Mouse (Mus musculus): ENCODE measurements around the gene Gm10959.

The Gm10959 gene

GRCm38 (mm10) chr3:122894772-122895171 is 24.4 kb downstream of the Gm10959 start, which contains the start of gene Fabp2:
Gene Fabp2, plus strand, starts transcription at chr3:122895072.
- in situ Hi-C loops (cut with MboI, MseI): no loop called here

- in situ Hi-C loops (cut with MboI, MseI): no loop called here
Measured at GRCm38 (mm10) chr3:122888371-122888819, 30.8 kb downstream of the Gm10959 start.

- in situ Hi-C loops (cut with MboI, MseI): no loop called here
Measured at GRCm38 (mm10) chr3:122887505-122888301, 31.5 kb downstream of the Gm10959 start.

GRCm38 (mm10) chr3:122878705-122879315 is 40.4 kb downstream of the Gm10959 start:
- in situ Hi-C loops (cut with MboI, MseI): no loop called here

- in situ Hi-C loops (cut with MboI, MseI): no loop called here
Measured at GRCm38 (mm10) chr3:122877543-122877942, 41.6 kb downstream of the Gm10959 start.

GRCm38 (mm10) chr3:122876870-122877269 is 42.3 kb downstream of the Gm10959 start:
- in situ Hi-C loops (cut with MboI, MseI): no loop called here

GRCm38 (mm10) chr3:122871596-122871995 is 47.6 kb downstream of the Gm10959 start:
- in situ Hi-C loops (cut with MboI, MseI): loop anchor here (25.0 kb wide), 1 partner anchor 1416 kb away; no protein-coding TSS in a partner anchor

GRCm38 (mm10) chr3:122868270-122868669 is 50.9 kb downstream of the Gm10959 start:
- in situ Hi-C loops (cut with MboI, MseI): loop anchor here (25.0 kb wide), 1 partner anchor 1419 kb away; no protein-coding TSS in a partner anchor

- in situ Hi-C loops (cut with MboI, MseI): loop anchor here (25.0 kb wide), 1 partner anchor 1422 kb away; no protein-coding TSS in a partner anchor
Measured at GRCm38 (mm10) chr3:122865092-122865491, 54.1 kb downstream of the Gm10959 start.

Measured in regulatory T cell (primary cell).